Mouse (Mus musculus) regulatory T cell (primary cell): ENCODE measurements around the gene Yju2.

ENCODE experiments used
- in situ Hi-C: fragments of 300-600 bp; cut with MboI, MseI; formaldehyde crosslinking; loops from one replicate; pipeline ENCODE4 v1.15.1; 2025; ENCODE audit warnings: high pct_unique_total_duplicates

Gene Yju2

DNA sequence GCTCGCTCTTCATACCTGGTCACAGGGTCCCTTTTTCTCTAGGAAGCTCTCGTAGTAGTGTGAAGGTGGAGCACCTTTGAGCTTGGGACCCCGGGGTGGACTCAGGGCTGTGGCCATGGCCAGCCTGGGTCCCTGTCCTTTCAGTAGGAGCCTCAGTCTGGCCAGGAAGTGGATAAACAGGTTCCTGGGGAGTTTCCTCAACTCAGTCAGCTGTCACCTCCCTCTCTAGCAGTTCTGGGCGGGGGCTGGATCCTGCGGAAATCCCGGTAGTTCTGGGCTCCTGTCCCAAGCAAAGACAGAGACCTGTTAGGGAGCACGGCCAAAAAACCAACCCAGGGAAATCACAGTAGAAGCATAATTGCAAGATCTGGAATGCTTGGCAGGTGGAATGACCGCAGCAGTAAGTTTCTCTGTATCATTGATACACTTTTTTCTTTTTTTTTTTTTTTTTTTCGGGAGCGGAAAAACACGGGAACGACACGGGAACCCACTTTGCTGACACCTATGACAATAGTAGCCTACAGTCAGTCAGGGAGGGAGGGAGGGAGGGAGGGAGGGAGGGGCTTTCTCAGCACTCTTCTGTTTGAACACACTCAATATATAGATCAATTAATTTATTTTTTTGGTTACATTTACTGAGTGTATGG is 46.6 kb downstream of the Yju2 start, which contains the start of the genes Stap2 and Mpnd:
TSS of gene Stap2 (minus strand) at position 170 of the 647 bp plus-strand sequence.
TSS of gene Mpnd (plus strand) at position 297 of the 647 bp plus-strand sequence.
- in situ Hi-C loops: loop anchor here (5.0 kb wide), 2 partner anchors 1387 to 1863 kb away; no protein-coding TSS in a partner anchor

DNA sequence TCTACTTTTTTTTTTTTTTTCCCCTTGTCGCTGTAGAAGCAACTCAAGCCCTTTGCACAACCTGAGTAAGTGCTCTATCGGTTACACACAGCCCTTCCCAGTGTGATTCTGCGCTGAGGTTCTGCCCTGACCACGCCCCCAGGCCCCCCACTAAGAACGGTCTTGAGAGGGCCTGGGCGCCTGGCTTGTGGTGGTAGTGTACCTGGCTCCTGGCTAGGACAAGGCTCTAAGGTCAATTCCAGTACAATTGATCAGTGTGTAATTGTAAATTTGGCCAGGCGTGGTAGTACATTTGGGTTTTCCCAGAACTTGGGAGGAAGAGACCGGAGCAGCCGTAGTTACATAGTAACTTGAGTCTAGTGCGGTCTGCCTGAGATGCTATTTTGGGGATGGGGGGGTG is 48.1 kb downstream of the Yju2 start:
- in situ Hi-C loops: loop anchor here (5.0 kb wide), 2 partner anchors 1385 to 1865 kb away; no protein-coding TSS in a partner anchor

DNA sequence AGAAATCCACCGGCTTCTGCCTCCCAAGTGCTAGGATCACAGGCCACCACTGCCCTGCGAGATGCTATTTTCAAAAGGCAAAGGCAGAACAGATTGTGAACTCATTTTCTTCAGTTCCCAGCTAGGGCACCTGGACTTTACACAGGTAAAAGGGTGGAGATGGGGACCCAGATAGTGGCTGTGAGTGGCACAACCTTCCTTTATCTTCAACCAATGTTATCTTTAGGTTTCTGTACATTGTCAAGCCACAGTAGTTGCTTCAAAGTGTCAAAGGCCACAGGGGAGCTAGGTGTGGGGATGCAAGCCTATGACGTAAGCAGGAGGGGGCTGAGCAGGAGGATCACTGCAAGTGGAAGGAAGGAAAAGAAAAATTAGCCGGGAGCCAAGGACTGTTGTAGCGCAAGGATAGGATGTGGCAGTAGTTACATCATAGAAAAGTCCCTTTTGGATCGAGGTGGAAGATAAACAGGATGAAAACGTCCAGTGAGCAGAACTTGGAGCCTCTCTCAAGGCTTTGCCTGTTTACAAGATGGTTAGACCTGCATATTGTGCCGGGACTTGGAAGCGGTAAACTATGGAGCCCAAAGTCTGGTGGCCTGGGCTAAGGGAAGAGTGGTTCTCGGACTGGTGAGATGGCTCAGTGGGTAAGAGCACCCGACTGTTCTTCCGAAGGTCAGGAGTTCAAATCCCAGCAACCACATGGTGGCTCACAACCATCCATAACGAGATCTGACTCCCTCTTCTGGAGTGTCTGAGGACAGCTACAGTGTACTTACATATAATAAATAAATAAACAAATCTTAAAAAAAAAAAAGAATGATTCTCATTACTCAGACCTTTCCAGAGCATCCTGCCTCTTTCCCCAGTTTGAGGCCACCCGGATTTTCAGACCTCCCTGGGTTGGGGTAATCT is 48.8 kb downstream of the Yju2 start:
- in situ Hi-C loops: loop anchor here (5.0 kb wide), 2 partner anchors 1385 to 1865 kb away; no protein-coding TSS in a partner anchor

DNA sequence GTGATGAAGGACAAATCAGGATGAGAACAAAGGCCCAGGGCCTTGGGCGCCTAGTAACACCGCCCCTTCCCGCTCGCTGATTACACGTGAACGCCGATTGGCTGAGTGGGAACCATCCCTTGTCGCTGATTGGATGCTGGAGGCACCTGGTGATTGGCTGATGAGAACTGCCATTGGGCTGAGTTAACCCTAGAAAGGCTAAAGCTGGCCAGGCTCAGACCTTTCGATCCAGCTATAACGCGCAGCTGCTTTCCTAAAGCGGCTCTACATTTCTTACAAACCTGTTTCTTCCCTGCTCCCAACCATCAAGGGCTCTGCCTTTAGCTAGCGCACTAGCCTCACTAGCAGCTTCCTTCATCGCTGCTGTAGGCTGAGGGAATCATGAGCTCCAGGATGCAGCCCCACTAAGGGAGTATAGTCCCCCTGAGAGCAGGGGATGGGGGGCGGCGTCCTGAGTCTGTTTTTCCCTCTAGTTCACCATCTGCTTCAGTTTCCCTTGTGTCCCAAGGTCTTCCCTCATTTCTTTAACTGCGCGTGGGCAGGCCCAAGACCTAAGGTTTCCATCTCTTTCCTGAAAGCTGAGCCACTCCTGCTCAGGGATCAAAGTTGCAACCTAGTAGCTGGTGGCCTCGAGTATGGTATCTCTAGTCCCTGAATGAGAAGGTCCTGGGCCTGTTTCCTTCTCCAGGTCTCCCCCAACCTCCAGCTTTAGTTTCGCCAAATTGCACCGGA is 49.6 kb downstream of the Yju2 start:
- in situ Hi-C loops: loop anchor here (5.0 kb wide), 2 partner anchors 1384 to 1866 kb away; no protein-coding TSS in a partner anchor

DNA sequence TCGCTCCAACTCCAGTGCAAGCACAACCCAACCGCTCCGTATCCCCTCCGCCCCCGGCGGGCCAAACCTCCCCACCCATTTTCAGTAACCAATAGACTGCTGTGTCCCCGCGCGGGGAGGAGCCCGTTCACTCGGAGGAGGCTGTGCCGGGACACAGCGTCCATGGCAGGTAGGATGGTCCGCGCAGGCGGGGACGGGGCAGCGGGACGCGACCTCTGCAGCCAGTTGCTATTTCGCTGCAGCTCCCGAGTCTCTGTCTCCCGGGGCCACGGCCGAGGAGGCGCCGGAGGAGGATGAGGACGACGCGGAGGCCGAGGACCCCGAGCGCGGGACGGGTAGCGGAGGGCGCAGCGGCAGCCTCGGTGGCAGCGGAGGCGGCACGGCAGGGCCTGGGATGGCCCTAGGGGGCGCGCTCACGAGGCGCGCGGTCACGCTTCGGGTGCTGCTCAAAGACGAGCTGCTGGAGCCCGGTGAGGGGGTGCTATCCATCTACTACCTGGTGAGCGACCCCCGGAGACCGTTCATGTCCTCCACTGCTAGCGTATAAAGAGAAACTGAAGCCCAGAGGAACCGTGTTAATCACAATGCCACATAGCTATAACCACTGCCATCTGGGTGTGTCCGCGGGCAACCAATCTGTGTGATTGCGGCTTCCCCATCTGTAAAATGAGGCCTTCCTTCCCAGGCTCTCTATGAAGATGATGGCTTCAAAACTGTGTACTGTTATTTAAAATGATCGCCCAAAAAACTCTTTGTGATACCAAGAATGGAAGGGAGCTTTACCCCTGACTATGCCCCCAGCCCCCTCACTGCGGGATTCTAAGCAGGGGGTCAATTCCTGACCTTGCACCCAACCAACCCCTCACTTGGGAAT is 50.4 kb downstream of the Yju2 start:
- in situ Hi-C loops: loop anchor here (5.0 kb wide), 2 partner anchors 1383 to 1867 kb away; no protein-coding TSS in a partner anchor

DNA sequence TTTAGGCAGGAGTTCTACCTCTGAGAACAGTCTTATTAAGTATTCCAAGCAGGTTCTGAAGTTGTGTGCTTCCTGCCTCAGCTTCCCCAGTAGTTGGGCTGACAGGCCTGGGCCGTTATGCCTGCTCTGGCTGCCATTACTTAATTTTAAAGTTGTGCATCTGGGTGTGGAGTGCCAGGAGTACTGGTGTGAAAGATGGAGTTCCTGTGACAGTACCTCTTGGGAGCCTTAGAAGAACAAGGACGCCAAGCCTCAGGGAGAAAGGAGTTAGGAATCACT is 51.0 kb downstream of the Yju2 start:
- in situ Hi-C loops: loop anchor here (5.0 kb wide), 2 partner anchors 1382 to 1868 kb away; no protein-coding TSS in a partner anchor

DNA sequence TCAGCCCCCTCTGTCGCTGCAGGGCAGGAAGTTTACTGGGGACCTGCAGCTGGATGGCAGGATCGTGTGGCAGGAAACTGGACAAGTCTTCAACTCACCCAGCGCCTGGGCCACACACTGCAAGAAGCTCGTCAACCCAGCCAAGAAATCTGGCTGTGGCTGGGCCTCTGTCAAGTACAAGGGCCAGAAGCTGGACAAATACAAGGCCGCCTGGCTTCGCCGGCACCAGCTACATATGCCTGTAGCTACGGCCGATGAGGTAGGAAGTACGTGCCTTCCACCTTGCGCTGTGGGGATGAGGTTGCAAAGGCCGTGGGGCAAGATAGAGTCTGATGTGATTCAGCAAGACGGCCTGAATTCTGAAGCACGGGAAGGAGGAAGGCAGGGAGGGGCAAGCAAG is 51.4 kb downstream of the Yju2 start:
- in situ Hi-C loops: no loop called here

DNA sequence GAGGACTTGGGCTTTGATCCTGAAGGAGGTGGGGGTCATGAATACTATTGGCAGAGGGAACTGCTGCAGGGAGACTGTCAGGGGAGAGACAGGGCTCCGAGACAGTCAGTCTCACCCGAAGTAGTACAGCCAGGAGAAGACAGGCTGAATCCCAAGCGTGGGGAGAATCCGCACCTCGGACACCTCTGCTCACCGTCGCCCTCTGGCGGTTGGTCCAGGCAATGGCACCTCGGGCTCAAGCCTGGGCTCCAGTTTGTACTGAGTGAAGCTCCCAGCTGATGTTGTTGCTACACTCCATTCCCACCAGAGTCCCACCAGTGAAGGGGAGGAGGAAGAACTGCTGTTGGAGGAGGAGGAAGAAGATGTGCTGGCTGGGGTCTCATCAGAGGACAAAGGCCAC is 51.8 kb downstream of the Yju2 start:
- in situ Hi-C loops: no loop called here

DNA sequence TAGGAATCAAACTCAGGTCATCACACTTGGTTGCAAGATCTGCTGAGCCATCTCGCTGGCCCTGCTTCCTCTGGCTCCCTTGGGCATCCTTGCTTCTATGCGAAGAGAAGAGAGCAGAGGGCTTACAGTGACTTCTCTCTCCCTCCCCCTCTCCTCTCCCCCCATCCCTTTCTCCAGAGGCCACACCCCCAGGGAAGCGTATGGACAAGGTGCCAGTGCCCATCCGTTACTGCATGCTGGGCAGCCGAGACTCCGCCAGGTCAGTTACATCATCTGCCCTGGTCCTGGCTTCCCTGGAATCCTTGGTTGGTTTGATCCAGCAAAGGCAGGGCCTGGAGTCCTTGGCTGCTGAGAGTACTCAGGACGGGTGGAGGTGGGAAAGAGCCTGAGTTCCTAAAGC is 52.5 kb downstream of the Yju2 start:
- in situ Hi-C loops: no loop called here

DNA sequence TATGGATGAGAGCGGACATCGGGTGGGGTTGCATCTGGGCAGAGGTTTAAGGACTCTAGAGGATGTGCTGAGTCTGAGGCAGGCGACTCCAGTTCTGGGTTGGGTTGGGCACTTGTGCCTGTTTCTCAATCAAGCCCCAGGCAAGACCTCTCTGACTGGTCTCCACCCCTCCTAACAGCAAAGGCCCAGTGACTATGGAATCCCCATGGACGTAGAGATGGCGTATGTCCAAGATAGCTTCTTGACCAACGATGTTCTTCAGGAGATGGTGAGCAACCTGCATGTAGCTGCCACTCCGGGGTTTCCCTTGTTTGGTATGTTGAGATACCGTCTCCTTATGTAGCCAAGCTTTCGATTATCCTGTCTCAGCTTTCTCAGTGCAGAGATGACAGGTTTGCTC is 56.4 kb downstream of the Yju2 start:
- in situ Hi-C loops: loop anchor here (5.0 kb wide), 1 partner anchor 48 kb away; no protein-coding TSS in a partner anchor

DNA sequence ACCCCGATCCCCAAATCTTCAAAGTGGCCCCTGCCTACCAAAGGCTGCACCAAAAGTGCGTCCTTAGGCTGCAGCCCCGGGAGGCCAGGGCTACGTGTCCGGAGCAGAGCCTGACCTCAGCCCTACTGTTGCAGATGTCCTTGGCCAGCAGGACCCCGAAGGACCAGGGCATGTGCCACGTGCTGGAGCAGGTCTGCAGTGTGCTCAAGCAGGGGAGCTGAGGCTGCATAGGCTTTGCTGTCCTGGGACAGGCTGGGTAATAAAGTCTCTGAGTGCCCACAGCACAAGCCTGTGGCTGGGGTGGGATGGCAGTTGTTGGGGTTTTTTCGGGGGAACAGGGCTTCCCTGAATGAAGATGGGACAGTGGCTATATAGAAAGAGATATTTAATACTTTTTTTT is 57.5 kb downstream of the Yju2 start:
- in situ Hi-C loops: loop anchor here (5.0 kb wide), 1 partner anchor 49 kb away; no protein-coding TSS in a partner anchor

DNA sequence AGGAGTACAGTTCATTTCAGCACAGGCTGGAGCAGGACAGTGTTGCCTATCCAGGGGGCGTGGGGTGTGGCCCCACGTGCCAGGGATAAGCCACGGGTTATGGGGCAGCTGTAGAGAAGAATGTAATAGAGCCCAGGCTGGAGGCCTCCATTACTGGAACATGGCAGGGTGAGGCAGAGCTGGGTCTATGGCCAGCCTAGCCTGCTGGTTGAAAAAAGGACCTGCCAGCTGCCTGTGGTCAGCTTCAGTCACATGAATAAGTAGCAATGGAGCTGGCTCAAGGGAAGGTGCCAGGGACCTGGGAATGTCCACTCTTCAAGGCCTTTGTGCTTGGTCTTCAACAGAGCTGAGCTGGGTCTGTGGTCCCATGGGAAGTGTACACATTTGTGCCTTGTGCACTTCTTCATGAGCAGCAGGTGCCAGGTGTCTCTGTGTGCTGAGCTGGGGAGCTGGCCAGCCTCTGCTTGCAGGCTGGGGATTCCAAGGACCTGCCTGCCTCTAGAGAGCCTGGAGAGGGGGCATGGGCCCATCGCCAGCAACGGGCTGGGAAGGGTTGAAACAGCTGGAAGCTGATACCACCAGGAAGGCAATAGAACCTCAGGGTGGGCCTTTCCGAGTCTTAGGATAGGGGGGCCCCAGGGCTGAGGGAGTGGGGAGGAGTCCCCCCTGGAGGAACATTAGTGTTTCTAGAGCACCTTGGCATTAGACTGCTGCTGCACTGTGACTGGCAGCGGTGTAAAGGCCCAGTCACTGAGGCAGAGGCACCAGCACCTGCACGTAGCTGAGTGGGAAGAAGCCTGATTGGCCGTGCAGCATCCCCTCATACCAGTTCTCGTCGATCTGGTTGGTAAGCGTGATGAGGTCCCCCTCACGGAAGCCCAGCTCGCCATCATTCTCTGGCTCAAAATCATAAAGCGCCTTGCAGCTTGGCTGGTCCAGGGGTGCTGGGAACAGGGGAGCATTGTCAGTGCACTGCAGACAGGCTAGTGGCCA is 58.2 kb downstream of the Yju2 start:
- in situ Hi-C loops: loop anchor here (5.0 kb wide), 1 partner anchor 50 kb away; no protein-coding TSS in a partner anchor

DNA sequence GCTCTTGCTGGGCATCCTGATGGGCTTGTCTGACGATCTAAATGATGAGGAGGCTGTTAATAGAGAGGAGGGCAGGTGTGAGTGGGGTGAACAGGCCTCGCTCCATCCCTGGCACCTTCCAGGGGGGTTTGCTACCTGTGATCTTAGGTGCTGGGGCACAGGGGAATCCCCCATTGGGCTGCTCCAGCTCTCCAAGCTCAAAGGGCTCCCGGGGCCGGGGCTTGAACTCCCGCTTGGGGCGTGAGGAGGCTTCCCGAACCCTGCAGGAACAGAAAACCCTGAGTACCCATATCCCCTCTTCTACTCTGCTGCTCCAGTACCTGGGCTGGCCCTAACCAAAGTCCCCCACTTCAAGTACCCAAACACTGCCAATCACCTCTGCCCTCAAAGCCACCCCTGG is 58.9 kb downstream of the Yju2 start:
- in situ Hi-C loops: loop anchor here (5.0 kb wide), 1 partner anchor 51 kb away; no protein-coding TSS in a partner anchor
